Mouse (Mus musculus) CD8-positive naive resting alpha-beta T cell, adult 2 months (primary cell): ENCODE data around the gene Smtn.

ENCODE experiments used
- DNase-seq, 2 experiments: peaks; one replicate each; pipeline ENCODE4 v3.0.0; 2022; ENCODE audit warnings: low read depth in 2 of 2, low spot score in 2 of 2

The Smtn gene

DNA sequence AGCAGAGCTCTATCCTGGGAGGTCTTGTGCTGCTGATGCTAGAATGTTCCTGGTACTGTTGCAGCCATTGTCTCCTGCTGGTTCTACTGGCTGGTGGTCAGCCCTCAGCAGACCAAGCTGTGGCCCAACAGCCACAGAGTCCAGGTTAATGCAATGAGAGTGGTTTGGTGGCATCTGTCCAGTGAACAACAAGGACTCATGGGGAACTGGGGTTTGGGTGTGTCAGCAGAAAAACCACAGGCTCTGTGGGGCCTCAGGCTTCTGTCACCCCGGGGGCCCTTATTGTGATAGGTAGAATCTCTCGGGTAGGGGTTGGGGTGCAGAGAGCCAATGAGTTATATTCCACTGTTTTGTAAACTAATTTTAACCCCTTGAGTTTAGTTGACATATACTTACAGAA is 30.1 kb downstream of the Smtn start:
- DNase-seq: no peak

DNA sequence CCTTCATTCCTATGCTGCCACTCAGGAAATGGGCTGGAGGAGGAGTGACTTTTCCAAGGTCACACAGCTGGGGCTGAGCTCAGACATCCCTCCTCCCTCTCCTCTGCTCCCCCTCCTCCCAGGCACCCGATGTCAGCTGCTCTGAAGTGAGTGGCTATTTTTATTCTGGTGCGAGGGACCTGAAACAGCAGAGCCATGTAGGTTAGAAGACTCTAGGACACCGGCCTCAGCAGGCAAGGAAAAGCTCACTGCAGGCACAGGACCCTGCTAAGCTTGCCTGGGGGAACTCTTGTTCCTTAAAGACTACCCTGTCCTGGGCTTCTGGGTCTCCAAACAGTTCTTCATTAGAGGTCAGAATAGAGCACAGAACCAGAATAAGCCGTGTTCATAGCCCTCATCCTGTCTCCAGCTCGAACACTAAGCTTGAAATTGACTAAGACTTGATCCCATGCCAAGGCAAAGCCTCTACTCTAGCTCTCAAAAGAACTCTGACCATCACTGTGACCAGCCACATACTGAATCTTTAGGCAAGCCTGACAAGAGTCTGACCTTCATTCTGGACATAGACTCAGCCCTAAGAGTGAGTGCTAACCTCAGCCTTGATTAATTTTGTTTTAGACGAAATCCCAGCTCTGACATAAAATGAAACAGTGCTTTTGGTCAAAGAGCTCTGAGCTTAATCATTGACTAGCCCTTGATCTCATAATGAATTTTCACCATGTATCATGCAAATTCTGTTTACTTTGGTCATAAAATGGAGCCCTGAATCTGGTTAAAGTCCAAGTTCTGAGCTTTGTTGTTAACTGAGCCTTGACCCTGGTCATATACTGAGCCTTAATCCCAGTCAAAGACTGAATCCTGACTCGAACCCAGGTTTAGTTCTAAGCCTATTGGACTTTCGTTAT is 31.0 kb downstream of the Smtn start:
- DNase-seq: no peak

GRCm38 (mm10) chr11:3508226-3508625 is 32.2 kb downstream of the Smtn start:
- no peak for DNase-seq

GRCm38 (mm10) chr11:3503755-3504693 is 36.4 kb downstream of the Smtn start:
- no peak for DNase-seq

GRCm38 (mm10) chr11:3502459-3503072 is 37.8 kb downstream of the Smtn start:
- no peak for DNase-seq

DNA sequence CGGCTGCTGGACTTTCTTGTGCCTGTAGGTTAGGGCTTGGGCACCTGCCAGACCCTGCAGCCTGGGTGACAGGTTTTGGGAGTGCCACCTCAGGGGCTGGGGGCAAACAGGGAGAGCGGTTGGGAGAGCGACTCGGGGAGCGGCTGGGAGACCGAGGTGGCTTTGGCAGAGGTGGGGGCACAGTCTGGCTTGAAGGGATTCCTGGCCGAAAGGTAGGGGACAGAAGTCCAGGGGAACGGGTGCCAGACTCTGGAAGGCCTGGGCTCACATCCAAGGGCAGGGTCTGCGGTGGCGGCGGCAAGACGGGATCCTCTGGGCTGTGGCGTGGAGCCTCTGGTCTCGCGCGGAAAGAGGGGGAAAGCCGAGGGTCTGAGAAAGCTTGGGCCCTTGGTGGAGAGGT is 38.4 kb downstream of the Smtn start:
- no peak for DNase-seq

GRCm38 (mm10) chr11:3497296-3497695 is 43.1 kb downstream of the Smtn start:
- DNase-seq: no peak

DNA sequence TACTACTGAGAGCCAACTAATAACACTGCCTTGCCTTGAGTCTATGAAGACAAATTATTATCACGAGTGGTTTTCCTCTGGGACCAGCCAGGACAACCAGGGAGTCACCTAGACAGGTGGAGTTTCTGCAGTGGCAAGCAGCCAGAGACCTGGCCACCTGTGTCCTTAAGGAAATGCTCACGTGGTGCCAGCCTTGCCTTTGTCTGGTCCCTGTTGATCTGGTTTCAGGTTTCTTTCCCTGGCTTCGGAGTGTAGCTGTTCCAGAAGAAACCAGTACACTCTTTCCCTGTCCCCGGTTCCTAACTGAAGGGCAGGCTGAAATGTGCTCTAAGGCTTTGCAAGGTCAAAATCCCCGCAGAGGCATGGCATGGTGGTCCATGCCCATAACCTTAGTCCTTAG is 43.7 kb downstream of the Smtn start:
- no peak for DNase-seq

DNA sequence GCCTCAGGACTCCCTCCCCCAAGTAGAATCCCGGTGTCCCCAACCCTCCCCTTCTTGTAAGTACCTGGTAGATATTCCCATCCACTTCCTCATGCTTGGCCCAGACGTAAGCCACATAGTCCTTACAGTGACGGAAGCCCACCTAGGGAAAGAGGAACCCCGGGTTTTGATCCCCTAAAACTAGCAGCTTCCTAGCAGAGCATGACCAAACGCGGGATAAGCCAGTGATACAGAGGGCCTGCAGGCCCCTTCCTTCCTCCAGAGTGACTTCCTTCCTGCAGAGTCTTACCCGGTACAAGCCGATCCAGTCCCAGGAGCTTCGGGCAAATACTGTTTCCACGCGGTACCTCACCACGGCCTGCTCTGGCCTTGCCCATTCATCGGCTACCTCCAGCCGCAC is 44.9 kb downstream of the Smtn start:
- DNase-seq: no peak

DNA sequence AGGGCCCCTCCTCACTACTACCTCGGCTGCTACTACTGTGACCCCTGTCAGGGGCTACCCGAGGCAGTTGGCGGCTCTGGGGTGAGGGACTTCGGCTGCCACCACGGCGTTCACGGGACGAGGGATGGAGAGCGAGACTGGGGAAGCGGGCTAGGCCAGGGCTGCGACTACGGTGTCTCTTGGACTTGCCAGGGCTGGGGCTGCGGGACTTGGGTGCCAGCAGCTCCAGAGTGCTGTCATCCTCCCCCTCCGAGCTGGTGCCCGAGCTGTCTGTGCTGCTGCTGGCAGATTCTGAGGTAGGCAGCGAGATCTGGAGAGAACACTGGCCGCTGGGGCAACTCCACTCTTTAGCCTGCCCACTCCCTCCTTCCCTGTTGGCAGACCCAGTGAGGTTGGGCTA is 45.6 kb downstream of the Smtn start:
- no peak for DNase-seq

- DNase-seq: no peak
These were observed 47.7 kb downstream of the Smtn start for GRCm38 (mm10) chr11:3492748-3493147.

GRCm38 (mm10) chr11:3489036-3489435 is 51.4 kb downstream of the Smtn start:
- DNase-seq: no peak

DNA sequence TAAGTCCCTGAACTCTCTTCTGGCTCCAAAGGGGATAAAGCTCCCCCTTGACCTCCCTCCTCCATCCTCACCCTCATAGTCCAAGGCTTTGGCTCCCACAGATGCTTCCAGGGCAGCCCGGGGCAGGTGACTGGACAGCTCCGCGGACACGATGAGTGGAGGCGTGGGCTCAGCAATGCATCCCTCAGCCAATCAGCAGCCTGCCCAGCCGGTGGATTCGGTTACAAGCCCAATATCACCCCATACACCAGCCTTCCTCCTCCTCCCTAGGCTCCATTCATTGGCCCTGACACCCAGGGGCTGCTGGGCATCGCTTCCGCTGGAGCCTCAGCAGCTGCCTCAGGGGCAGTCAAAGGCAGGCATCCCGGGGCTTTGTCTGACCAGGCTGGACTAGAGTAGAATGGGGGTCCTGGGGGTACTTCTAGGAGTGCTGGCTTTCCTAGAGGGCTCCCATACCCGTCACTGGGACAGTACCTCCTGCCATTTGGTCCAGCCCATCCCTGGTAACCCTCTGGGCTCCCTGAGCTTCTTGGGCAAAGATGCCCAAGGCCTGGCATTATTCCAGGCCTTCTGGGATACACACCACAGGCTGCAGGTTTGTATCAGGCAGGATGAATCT is 52.4 kb downstream of the Smtn start, which contains the start of gene Pla2g3:
Gene Pla2g3 (plus strand): TSS at position 333 of the 619 bp plus-strand sequence.
- DNase-seq: no peak

DNA sequence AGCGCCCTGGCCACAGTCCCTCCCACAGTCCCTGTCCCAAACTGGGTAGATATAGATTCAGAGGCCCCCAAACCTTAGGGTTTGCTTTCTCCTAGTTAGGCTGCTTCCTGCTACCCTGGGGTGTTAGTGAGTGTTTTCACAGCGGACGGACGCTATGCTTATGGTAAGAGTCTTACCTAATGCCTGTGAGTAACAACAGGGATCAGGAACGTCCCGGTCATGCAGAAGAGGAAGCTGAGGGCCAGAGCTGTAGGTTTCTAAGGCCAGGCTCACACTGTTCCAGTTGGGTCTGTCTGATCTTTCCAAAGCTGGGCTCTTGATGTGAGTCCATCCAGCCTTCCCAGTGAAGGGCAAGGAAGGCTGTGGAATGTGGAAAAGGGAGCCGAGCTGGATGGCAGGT is 54.1 kb downstream of the Smtn start:
- no peak for DNase-seq

DNA sequence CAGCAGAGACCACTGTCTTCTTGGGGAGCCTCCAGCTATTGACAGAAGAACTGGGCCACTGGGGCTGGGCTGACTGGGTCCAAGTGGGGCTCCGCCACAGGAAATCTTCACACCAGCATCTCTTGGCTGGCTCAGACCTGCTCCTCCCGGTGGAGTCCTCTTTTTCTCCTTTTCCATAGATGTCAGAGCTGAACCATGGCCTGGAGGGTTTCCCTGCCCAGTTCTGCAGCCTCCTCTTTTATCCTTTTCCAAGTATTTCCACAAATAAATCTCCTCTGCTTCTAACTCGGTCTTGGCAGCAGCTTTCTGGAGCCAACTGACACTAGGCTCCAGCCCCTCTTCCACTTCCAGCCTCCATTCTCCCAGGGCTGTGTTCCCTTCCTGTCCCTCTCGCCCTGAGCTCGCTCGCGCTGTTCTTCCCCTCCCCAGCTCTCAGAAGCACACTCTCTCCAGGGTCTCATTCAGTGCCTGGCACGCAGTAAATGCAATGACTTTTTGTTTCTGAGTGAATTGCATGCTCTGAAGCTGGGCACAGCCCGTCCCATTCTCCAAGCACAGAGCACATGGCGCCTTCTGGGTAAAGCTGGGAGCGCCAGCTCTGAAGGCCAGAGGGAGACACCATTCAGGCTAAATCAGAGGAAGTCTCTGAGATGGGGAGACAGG is 56.3 kb downstream of the Smtn start:
- DNase-seq: no peak

DNA sequence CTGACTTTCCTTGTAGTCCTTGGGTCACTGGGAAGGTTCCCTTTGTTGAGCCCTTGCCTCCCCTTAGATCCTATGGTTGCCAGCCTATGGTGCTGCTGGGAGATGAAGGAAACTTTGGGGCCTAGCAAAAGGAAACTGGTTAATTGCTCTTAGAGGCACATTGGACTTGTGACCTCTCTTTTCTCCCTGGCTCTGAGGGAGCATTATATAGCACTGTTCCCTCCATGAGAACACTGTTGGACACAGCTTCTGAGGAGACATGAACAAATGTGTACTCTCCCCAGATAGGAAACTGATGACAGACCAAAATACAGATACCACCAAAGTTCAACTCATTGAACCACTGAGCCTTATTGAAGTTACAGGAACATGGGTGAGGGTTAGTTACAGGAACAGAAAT is 64.9 kb downstream of the Smtn start:
- DNase-seq: no peak

GRCm38 (mm10) chr11:3474480-3475115 is 65.8 kb downstream of the Smtn start:
- DNase-seq: no peak

DNA sequence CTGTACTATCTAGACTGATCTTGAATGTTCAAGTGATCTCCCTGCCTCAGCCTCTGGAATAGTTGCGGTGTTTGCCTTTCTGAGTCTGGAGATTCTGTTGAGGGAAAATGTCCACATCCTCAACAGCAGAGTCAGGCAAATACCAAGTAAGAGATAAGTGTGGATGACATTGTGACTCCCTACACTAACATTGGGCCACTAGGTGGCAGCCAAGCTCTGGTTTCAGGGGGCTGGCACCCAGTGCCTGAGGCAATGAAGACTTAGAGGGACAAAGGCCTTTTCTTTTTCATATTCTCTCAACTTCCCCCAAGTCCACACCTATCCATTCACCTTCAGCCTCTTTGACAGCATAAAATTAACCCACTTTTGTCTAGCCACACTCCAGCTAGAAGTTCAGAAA is 67.9 kb downstream of the Smtn start:
- DNase-seq: peak; percentile 52 to 68

GRCm38 (mm10) chr11:3471448-3471850 is 69.0 kb downstream of the Smtn start:
- no peak for DNase-seq
